Mouse (Mus musculus) liver, embryonic 11.5 days (tissue): ENCODE results near the gene Cnp. TPM values are rescaled to one million over a fixed set of nuclear protein-coding genes. Genes with fewer than 3 reads are reported as not detected.

Source experiments
- polyA plus RNA-seq: library from polyadenylated mRNA; unstranded; fragments of >200 nt; fragmentation: Nextera tagmentation; extraction: Ambion mirVana; gene quantifications from 2 replicates; pipeline ENCODE4 v1.2.1, GENCODE M21; 2014

The Cnp gene
- polyA plus RNA-seq, 1 experiment from 2014 or later, result 19.4 TPM

Other genes with a start within 250 kb of the Cnp start
- not detected in 2 replicates for gene Gast, start 240.5 kb upstream of the Cnp start, polyA plus RNA-seq
- gene Hap1, start 218.8 kb upstream of the Cnp start, polyA plus RNA-seq, result 0.82 and 1.5 TPM in 2 replicates
- gene Jup, start 177.1 kb upstream of the Cnp start, polyA plus RNA-seq, result 38.8 and 41.6 TPM in 2 replicates
- 24.5 and 25.8 TPM in 2 replicates for gene P3h4, start 160.1 kb upstream of the Cnp start, polyA plus RNA-seq
- gene Fkbp10, start 159.2 kb upstream of the Cnp start, polyA plus RNA-seq, result 39.9 and 43.2 TPM in 2 replicates
- 70.4 and 74.0 TPM in 2 replicates for gene Nt5c3b, start 133.1 kb upstream of the Cnp start, polyA plus RNA-seq
- gene Klhl10, start 133.0 kb upstream of the Cnp start, polyA plus RNA-seq, result 0.31 and 0.36 TPM in 2 replicates
- gene Klhl11, start 102.2 kb upstream of the Cnp start, polyA plus RNA-seq, result 6.3 and 6.7 TPM in 2 replicates
- gene Acly, start 46.9 kb upstream of the Cnp start, polyA plus RNA-seq, result 159 and 194 TPM in 2 replicates
- 0.18 and 0.26 TPM in 2 replicates for gene Ttc25, start 29.3 kb upstream of the Cnp start, polyA plus RNA-seq
- gene Nkiras2, start 44.3 kb downstream of the Cnp start, polyA plus RNA-seq, result 35.4 and 36.5 TPM in 2 replicates
- 70.6 and 70.8 TPM in 2 replicates for gene Dnajc7, start 45.3 kb downstream of the Cnp start, polyA plus RNA-seq
- not detected in 2 replicates for gene Zfp385c, start 117.6 kb downstream of the Cnp start, polyA plus RNA-seq
- 2.5 and 3.7 TPM in 2 replicates for gene Dhx58, start 129.4 kb downstream of the Cnp start, polyA plus RNA-seq
- gene Kat2a, start 137.6 kb downstream of the Cnp start, polyA plus RNA-seq, result 66.3 and 75.7 TPM in 2 replicates
- gene Hspb9, start 138.9 kb downstream of the Cnp start, polyA plus RNA-seq, result 0.27 and 0.30 TPM in 2 replicates
- 51.2 TPM in 2 replicates for gene Rab5c, start 163.3 kb downstream of the Cnp start, polyA plus RNA-seq
- gene Kcnh4, start 185.0 kb downstream of the Cnp start, polyA plus RNA-seq, result not detected in 2 replicates
- gene Hcrt, start 188.0 kb downstream of the Cnp start, polyA plus RNA-seq, result not detected in 2 replicates
- gene Ghdc, start 196.1 kb downstream of the Cnp start, polyA plus RNA-seq, result 3.1 and 3.8 TPM in 2 replicates